Mouse (Mus musculus): ENCODE results near the gene Ptdss2. TPM values are rescaled to one million over a fixed set of nuclear protein-coding genes. Genes with fewer than 3 reads are reported as not detected.

Gene Ptdss2
- polyA plus RNA-seq, 1 experiment = 346 TPM

- no peaks in the 10 kb centered on the region for H3K36me3 ChIP-seq (ENCODE audit: control insufficient read depth, insufficient read depth, low read length)
- H3K27me3 ChIP-seq (ENCODE audit: control insufficient read depth, insufficient read depth, low read length) = no peaks in the 10 kb centered on the region
- TF ChIP-seq CTCF (IDR thresholded peaks at IDR 0.05; ENCODE audit: control insufficient read depth, insufficient read depth, insufficient replicate concordance, low read depth, low read length) (no peak), POLR2A (IDR thresholded peaks at IDR 0.05; ENCODE audit: control insufficient read depth, low read depth, low read length) (peak; percentile 52; the same call in 1 of the 2 replicates)
- H3K27ac ChIP-seq (ENCODE audit: control insufficient read depth, insufficient read depth, low read depth, low read length) = peak overlapping the region; percentile 30
- peak overlapping the region; percentile 86 for H3K4me3 ChIP-seq (ENCODE audit: control insufficient read depth, low read depth, low read length)
- peaks cover 11% of the 10 kb centered on the region for H3K4me1 ChIP-seq (ENCODE audit: control insufficient read depth, insufficient read depth, low read length)
Observed at GRCm38 (mm10) chr7:141122689-141123516, 721 bp downstream of the Ptdss2 start.

- Histone ChIP-seq H3K27ac (ENCODE audit: control insufficient read depth, insufficient read depth, low read depth, low read length) (peak overlapping the region; percentile 30), H3K4me1 (ENCODE audit: control insufficient read depth, insufficient read depth, low read length) (peaks cover 11% of the 10 kb centered on the region), H3K27me3 (ENCODE audit: control insufficient read depth, insufficient read depth, low read length) (no peaks in the 10 kb centered on the region), H3K36me3 (ENCODE audit: control insufficient read depth, insufficient read depth, low read length) (no peaks in the 10 kb centered on the region), H3K4me3 (ENCODE audit: control insufficient read depth, low read depth, low read length) (peak overlapping the region; percentile 86)
- TF ChIP-seq POLR2A (IDR thresholded peaks at IDR 0.05; ENCODE audit: control insufficient read depth, low read depth, low read length) (no peak; the same call in 1 of the 2 replicates), CTCF (IDR thresholded peaks at IDR 0.05; ENCODE audit: control insufficient read depth, insufficient read depth, insufficient replicate concordance, low read depth, low read length) (no peak)
Observed at GRCm38 (mm10) chr7:141123517-141123856, 1.3 kb downstream of the Ptdss2 start.

GRCm38 (mm10) chr7:141131024-141131820 lies 9.0 kb downstream of the Ptdss2 start:
- H3K4me3 ChIP-seq (ENCODE audit: control insufficient read depth, low read depth, low read length) = peak overlapping the region; percentile 97
- no peaks in the 10 kb centered on the region; the same call in 1 of the 2 replicates for H3K4me1 ChIP-seq (ENCODE audit: control insufficient read depth, insufficient read depth, low read length)
- peak overlapping the region; percentile 92 for H3K27ac ChIP-seq (ENCODE audit: control insufficient read depth, insufficient read depth, low read depth, low read length)
- peaks cover 1% of the 10 kb centered on the region; the same call in 1 of the 2 replicates for H3K36me3 ChIP-seq (ENCODE audit: control insufficient read depth, insufficient read depth, low read length)
- no peak; the same call in 1 of the 2 replicates for TF ChIP-seq CTCF (IDR thresholded peaks at IDR 0.05; ENCODE audit: control insufficient read depth, insufficient read depth, insufficient replicate concordance, low read depth, low read length)
- TF ChIP-seq POLR2A (IDR thresholded peaks at IDR 0.05; ENCODE audit: control insufficient read depth, low read depth, low read length) = peak; percentile 93
- no peaks in the 10 kb centered on the region for H3K27me3 ChIP-seq (ENCODE audit: control insufficient read depth, insufficient read depth, low read length)

- H3K4me1 ChIP-seq (ENCODE audit: control insufficient read depth, insufficient read depth, low read length) = no peaks in the 10 kb centered on the region; the same call in 1 of the 2 replicates
- TF ChIP-seq POLR2A (IDR thresholded peaks at IDR 0.05; ENCODE audit: control insufficient read depth, low read depth, low read length) (no peak), CTCF (IDR thresholded peaks at IDR 0.05; ENCODE audit: control insufficient read depth, insufficient read depth, insufficient replicate concordance, low read depth, low read length) (no peak)
- H3K4me3 ChIP-seq (ENCODE audit: control insufficient read depth, low read depth, low read length) = peak overlapping the region; percentile 97
- peak overlapping the region; percentile 92; the same call in 1 of the 2 replicates for H3K27ac ChIP-seq (ENCODE audit: control insufficient read depth, insufficient read depth, low read depth, low read length)
- H3K27me3 ChIP-seq (ENCODE audit: control insufficient read depth, insufficient read depth, low read length) = no peaks in the 10 kb centered on the region
- H3K36me3 ChIP-seq (ENCODE audit: control insufficient read depth, insufficient read depth, low read length) = peaks cover 1% of the 10 kb centered on the region; the same call in 1 of the 2 replicates
Observed at GRCm38 (mm10) chr7:141131904-141132755, 9.9 kb downstream of the Ptdss2 start.

- TF ChIP-seq POLR2A (IDR thresholded peaks at IDR 0.05; ENCODE audit: control insufficient read depth, low read depth, low read length) = no peak
- TF ChIP-seq CTCF (IDR thresholded peaks at IDR 0.05; ENCODE audit: control insufficient read depth, insufficient read depth, insufficient replicate concordance, low read depth, low read length) = no peak
- H3K36me3 ChIP-seq (ENCODE audit: control insufficient read depth, insufficient read depth, low read length) = no peaks in the 10 kb centered on the region; the same call in 1 of the 2 replicates
- no peak overlapping the region for H3K4me3 ChIP-seq (ENCODE audit: control insufficient read depth, low read depth, low read length)
- H3K4me1 ChIP-seq (ENCODE audit: control insufficient read depth, insufficient read depth, low read length) = 0 out of 2 replicates have a peak, but pooled peaks cover 3% of the 10 kb centered on the region
- no peak overlapping the region for H3K27ac ChIP-seq (ENCODE audit: control insufficient read depth, insufficient read depth, low read depth, low read length)
- H3K27me3 ChIP-seq (ENCODE audit: control insufficient read depth, insufficient read depth, low read length) = no peaks in the 10 kb centered on the region
Observed at GRCm38 (mm10) chr7:141141326-141141725, 19.1 kb downstream of the Ptdss2 start.

- Histone ChIP-seq H3K36me3 (ENCODE audit: control insufficient read depth, insufficient read depth, low read length) (no peaks in the 10 kb centered on the region; the same call in 1 of the 2 replicates), H3K27me3 (ENCODE audit: control insufficient read depth, insufficient read depth, low read length) (no peaks in the 10 kb centered on the region), H3K4me1 (ENCODE audit: control insufficient read depth, insufficient read depth, low read length) (peaks cover 6% of the 10 kb centered on the region; the same call in 1 of the 2 replicates), H3K27ac (ENCODE audit: control insufficient read depth, insufficient read depth, low read depth, low read length) (peak overlapping the region; percentile 52), H3K4me3 (ENCODE audit: control insufficient read depth, low read depth, low read length) (no peak overlapping the region)
- TF ChIP-seq CTCF (IDR thresholded peaks at IDR 0.05; ENCODE audit: control insufficient read depth, insufficient read depth, insufficient replicate concordance, low read depth, low read length) (peak; percentile 47; the same call in 1 of the 2 replicates), POLR2A (IDR thresholded peaks at IDR 0.05; ENCODE audit: control insufficient read depth, low read depth, low read length) (no peak)
Observed at GRCm38 (mm10) chr7:141143112-141143511, 20.9 kb downstream of the Ptdss2 start.
